Mouse (Mus musculus) urinary bladder, postnatal 36 days (tissue): ENCODE data around the gene Aspscr1.
A peak's percentile ranks its signal among the peaks of the same experiment; 100 is the strongest.

Experiments
- DNase-seq, 2 experiments: peaks; one replicate each; pipeline ENCODE4 v3.0.0; 2022; ENCODE audit warnings: low spot score in 2 of 2, mixed read lengths in 1 of 2

Aspscr1 gene

GRCm38 (mm10) chr11:120731858-120732680 lies 59.3 kb downstream of the Aspscr1 start, which contains the start of gene Cbr2:
Gene Cbr2, minus strand, starts transcription at chr11:120732114.
- DNase-seq = peak; percentile 56 to 65

- peak; percentile 49 to 80 for DNase-seq
Observed at GRCm38 (mm10) chr11:120733521-120733920, 60.7 kb downstream of the Aspscr1 start.

- DNase-seq = no peak
Observed at GRCm38 (mm10) chr11:120736424-120736823, 63.7 kb downstream of the Aspscr1 start.

- DNase-seq = no peak
Observed at GRCm38 (mm10) chr11:120740981-120741380, 68.2 kb downstream of the Aspscr1 start.

GRCm38 (mm10) chr11:120744121-120744701 lies 71.4 kb downstream of the Aspscr1 start:
- no peak for DNase-seq

GRCm38 (mm10) chr11:120747974-120748373 lies 75.2 kb downstream of the Aspscr1 start:
- no peak for DNase-seq

- peak in 1 of 2 experiments; percentile 36 for DNase-seq
Observed at GRCm38 (mm10) chr11:120749430-120749829, 76.7 kb downstream of the Aspscr1 start.

- no peak for DNase-seq
Observed at GRCm38 (mm10) chr11:120751606-120752005, 78.8 kb downstream of the Aspscr1 start.
